Mouse (Mus musculus) kidney, embryonic 16.5 days (tissue): ENCODE measurements around the gene Tgm7. TPM values are rescaled to one million over a fixed set of nuclear protein-coding genes. Genes with fewer than 3 reads are reported as not detected.
A peak's percentile ranks its signal among the peaks of the same experiment; 100 is the strongest.
"Not testable (repeated sequence)": the region's sequence is repeated elsewhere in the genome, so short reads cannot be mapped to it uniquely, and the experiment has no call there.

Experiments used
- ATAC-seq: fragments of 200-750 bp; cut with Nextera tagmentation; 2 replicates; pipeline ENCODE4 v1.8.0; 2017; ENCODE audit warnings: moderate TSS enrichment; ENCODE audit not compliant: low FRiP score, low TSS enrichment
- H3K27ac ChIP-seq: fragments of 300-500 bp; sonication (generic); 2 replicates; pipeline ENCODE4 v1.5.1; 2014; ENCODE audit warnings: low read length
- H3K27me3 ChIP-seq: fragments of 300-500 bp; sonication (generic); 2 replicates; pipeline ENCODE4 v1.6.1; 2014; ENCODE audit warnings: low read length, control low read depth, mixed read lengths; ENCODE audit not compliant: insufficient read depth
- H3K36me3 ChIP-seq: fragments of 300-500 bp; sonication (generic); 2 replicates; pipeline ENCODE4 v1.6.1; 2014; ENCODE audit warnings: low read length, control low read depth, mixed read lengths; ENCODE audit not compliant: insufficient read depth
- H3K4me1 ChIP-seq: fragments of 300-500 bp; sonication (generic); 2 replicates; pipeline ENCODE4 v1.6.1; 2014; ENCODE audit warnings: low read length, control low read depth, mixed read lengths; ENCODE audit not compliant: insufficient read depth
- H3K4me2 ChIP-seq: fragments of 300-500 bp; sonication (generic); replicated peaks from 2 replicates; pipeline ENCODE4 v1.6.1; 2014; ENCODE audit warnings: low read depth, low read length
- H3K4me3 ChIP-seq: fragments of 300-500 bp; sonication (generic); 2 replicates; pipeline ENCODE4 v1.5.1; 2014; ENCODE audit warnings: mild to moderate bottlenecking, low read length
- H3K9ac ChIP-seq: fragments of 300-500 bp; sonication (generic); replicated peaks from 2 replicates; pipeline ENCODE4 v1.6.1; 2014; ENCODE audit warnings: low read length
- H3K9me3 ChIP-seq: fragments of 300-500 bp; sonication (generic); 2 replicates; pipeline ENCODE4 v1.6.1; 2016; ENCODE audit warnings: low read length, control low read depth
- WGBS: fragments of 180-500 bp; shearing (Covaris S2); extraction: QIAGEN DNeasy Blood & Tissue Kit; methylation state at CpG from one replicate; pipeline ENCODE4 v1.1.7; 2014; 5-methylcytosine and 5-hydroxymethylcytosine counted together
- polyA plus RNA-seq: library from polyadenylated mRNA; unstranded; fragments of >200 nt; fragmentation: Nextera tagmentation; extraction: Ambion mirVana; gene quantifications from 2 replicates; pipeline ENCODE4 v1.2.1, GENCODE M21; 2015

Gene Tgm7
- polyA plus RNA-seq, 1 experiment from 2014 or later: 0.30 TPM

DNA sequence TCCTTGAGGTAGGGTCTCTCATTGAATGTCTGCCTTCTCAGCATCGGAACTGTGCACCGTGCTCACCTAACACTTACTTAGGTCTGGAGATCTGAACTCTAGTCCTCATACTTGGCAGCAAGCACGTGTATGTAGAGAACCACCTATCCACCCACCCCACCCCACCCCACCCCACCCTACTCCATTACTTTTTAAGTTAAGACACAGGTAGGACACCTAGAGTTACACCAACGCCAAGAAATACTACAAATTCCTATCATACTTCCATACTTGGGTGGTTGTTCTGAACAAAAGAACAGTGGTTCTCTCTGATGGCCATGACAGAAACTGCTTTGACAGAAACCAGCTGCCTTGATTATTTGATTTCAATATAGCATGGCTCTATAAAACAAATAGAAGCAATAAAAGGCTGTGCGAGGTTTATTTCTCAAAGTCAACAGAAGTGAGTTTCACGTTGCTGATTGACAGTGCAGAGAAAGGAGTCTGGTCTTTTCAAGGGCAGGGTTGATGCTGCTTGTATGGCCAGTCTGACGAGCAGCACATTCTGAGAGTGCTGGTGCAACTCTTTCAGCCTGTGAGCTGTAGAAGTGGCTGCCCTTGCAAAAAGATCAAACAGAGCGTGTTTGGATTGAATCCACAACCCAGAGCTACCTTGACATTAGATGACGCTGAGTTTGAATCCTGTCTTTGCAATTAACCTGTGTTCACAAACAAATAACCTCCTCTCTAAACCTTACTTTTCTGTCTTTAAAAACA lies 19.4 kb upstream of the Tgm7 start:
- H3K27ac ChIP-seq: no peak overlapping the region
- no peak overlapping the region for H3K9ac ChIP-seq
- H3K4me3 ChIP-seq: no peak overlapping the region
- H3K4me2 ChIP-seq: no peak overlapping the region
- H3K36me3 ChIP-seq: no peaks in the 10 kb centered on the region
- 61% methylated on average over 9 of the region's 9 CpGs for WGBS
- H3K27me3 ChIP-seq: no peaks in the 10 kb centered on the region
- no peak for ATAC-seq
- no peaks in the 10 kb centered on the region for H3K4me1 ChIP-seq
- no peaks in the 10 kb centered on the region for H3K9me3 ChIP-seq

DNA sequence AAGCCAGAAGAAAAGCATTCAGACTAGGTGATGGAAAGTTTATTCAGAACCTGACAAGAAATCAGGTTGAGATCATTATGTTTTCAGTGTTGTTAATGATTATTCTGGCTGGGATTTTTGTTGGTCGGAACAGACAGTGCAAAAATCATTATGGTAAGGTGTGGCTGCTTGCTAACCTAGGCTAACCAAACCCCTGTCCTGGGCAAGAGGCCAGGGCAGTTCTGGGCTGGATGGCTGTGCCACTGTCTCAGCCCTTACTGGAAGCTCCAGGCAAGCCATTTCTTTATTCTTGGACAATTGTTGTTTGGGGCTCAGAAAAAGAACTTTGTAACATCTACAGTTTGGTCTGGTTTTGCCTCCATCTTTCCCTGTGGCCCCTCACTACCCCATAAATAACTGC lies 17.9 kb upstream of the Tgm7 start:
- no peaks in the 10 kb centered on the region for H3K4me1 ChIP-seq
- no peak overlapping the region for H3K4me2 ChIP-seq
- no peak overlapping the region for H3K9ac ChIP-seq
- H3K27ac ChIP-seq: no peak overlapping the region
- no peaks in the 10 kb centered on the region for H3K27me3 ChIP-seq
- WGBS: 63% methylated on average over 1 of the region's 1 CpGs
- H3K36me3 ChIP-seq: no peaks in the 10 kb centered on the region
- H3K4me3 ChIP-seq: no peak overlapping the region
- no peak for ATAC-seq
- no peaks in the 10 kb centered on the region for H3K9me3 ChIP-seq

DNA sequence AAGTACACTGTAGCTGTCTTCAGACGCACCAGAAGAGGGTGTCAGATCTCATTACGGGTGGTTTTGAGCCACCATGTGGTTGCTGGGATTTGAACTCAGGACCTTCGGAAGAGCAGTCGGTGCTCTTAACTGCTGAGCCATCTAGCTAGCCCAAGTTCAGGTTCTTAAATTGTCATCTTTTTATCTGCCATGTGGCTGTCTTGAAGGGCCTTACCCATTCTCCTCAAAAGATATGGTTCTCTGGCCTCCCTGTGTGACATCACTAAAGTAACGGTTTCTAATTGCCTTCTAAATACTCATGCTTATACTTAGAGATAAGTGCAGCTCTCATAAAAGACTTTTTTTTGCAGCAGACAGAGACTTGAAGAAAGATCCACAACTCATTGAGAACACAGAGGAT lies 16.7 kb upstream of the Tgm7 start:
- not testable (repeated sequence) for H3K9ac ChIP-seq, H3K27ac ChIP-seq, H3K36me3 ChIP-seq, H3K9me3 ChIP-seq, H3K27me3 ChIP-seq, ATAC-seq, H3K4me3 ChIP-seq, H3K4me1 ChIP-seq, H3K4me2 ChIP-seq
- 94% methylated on average over 5 of the region's 5 CpGs for WGBS

DNA sequence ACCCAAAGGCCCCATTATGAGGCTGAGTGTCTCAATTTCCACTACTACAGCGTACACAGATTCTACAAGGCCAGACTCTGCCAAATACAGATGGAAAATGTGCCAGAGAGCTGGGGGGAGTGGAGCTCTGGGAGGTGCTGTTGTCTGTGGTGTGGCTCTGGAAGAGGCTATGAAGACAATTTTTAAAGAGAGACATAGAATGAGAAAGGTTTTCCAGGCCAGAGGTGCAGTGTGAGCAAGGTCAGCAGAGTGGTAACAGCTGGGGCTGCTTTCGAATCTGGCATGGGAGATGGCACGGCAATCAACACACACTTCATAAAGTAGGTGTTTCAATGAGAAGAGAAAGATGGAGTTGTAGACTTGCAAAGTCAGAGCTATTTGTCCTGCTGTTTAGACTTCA lies 9.7 kb upstream of the Tgm7 start:
- H3K27me3 ChIP-seq: peaks cover 3% of the 10 kb centered on the region; the same call in 1 of the 2 replicates
- no peak overlapping the region for H3K27ac ChIP-seq
- H3K9ac ChIP-seq: no peak overlapping the region
- no peak overlapping the region for H3K4me2 ChIP-seq
- no peak overlapping the region for H3K4me3 ChIP-seq
- H3K9me3 ChIP-seq: no peaks in the 10 kb centered on the region
- no peaks in the 10 kb centered on the region for H3K36me3 ChIP-seq
- ATAC-seq: no peak
- WGBS: 85% methylated on average over 3 of the region's 3 CpGs
- no peaks in the 10 kb centered on the region for H3K4me1 ChIP-seq

DNA sequence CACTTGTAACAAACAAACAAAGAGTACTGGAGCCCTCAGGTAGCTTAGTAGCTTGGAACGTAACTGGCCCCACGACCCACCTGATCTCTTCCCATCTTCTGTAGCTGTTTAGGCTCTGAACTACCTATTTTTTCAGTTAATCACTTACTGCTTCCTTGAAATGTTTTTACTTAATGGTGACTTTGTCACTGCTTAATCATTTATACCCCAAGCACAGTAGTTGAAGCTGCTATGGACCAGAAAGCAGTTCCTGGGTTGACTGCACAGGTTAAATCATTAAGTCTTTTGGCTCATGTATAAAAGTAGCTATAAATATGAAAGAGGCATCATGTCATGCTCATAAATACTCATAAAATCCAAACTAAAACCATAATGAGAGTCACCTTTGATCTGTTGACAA lies 5.8 kb upstream of the Tgm7 start:
- no peaks in the 10 kb centered on the region for H3K9me3 ChIP-seq
- H3K4me2 ChIP-seq: no peak overlapping the region
- peak; percentile 51 for ATAC-seq
- no peak overlapping the region for H3K4me3 ChIP-seq
- no peak overlapping the region; the same call in 1 of the 2 replicates for H3K27ac ChIP-seq
- H3K4me1 ChIP-seq: no peaks in the 10 kb centered on the region
- 63% methylated on average over 2 of the region's 2 CpGs for WGBS
- peaks cover 3% of the 10 kb centered on the region; the same call in 1 of the 2 replicates for H3K27me3 ChIP-seq
- no peaks in the 10 kb centered on the region for H3K36me3 ChIP-seq
- no peak overlapping the region for H3K9ac ChIP-seq

DNA sequence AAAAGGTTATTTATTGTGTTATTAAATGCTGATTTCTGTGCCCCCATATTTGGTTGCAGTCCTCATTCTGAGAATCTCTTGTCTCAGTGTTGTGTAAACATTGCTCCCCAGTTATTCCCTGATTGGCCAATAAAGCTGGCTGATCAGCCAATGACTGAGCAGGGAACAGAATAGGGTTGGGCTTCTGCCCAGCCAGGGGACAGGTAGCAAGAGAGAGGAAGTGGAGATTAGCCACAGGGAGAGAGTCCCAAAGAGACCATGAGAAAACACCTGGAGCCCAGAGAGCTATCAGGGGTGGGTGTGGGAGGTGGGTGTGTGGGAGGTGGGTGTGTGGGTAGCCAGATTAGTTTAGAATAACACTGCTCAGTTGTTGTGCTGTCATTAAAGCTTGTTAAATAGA lies 3.7 kb downstream of the Tgm7 start:
- Histone ChIP-seq H3K4me2 (no peak overlapping the region), H3K27me3 (no peaks in the 10 kb centered on the region), H3K9ac (no peak overlapping the region), H3K9me3 (no peaks in the 10 kb centered on the region), H3K4me1 (no peaks in the 10 kb centered on the region), H3K4me3 (no peak overlapping the region), H3K36me3 (no peaks in the 10 kb centered on the region), H3K27ac (no peak overlapping the region)
- ATAC-seq: 0 out of 2 replicates have a peak, but pooled peaks have one; percentile 23

DNA sequence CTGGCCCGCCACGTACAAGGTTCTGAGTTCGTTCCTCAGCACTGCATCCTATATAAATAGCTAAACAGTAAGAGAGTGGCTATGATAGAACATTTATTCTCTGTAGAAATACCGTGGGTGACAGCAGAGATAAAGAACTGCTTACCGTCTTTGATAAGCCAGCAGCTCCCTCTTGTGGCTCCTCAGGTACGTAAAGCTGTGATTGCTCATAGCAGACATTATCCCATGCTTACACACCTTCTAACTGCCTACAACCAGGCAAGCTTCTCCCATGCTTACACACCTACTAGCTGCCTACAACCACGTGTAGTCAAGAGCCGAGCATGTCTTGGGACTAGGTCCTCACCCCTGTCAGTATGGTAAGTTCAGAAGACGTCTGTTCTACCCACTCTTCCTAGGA lies 7.5 kb downstream of the Tgm7 start:
- Histone ChIP-seq H3K4me1 (no peaks in the 10 kb centered on the region), H3K4me2 (no peak overlapping the region), H3K27me3 (no peaks in the 10 kb centered on the region), H3K9ac (no peak overlapping the region), H3K9me3 (no peaks in the 10 kb centered on the region), H3K4me3 (no peak overlapping the region), H3K27ac (no peak overlapping the region), H3K36me3 (no peaks in the 10 kb centered on the region)
- WGBS: 20% methylated on average over 9 of the region's 9 CpGs
- ATAC-seq: peak; percentile 71

DNA sequence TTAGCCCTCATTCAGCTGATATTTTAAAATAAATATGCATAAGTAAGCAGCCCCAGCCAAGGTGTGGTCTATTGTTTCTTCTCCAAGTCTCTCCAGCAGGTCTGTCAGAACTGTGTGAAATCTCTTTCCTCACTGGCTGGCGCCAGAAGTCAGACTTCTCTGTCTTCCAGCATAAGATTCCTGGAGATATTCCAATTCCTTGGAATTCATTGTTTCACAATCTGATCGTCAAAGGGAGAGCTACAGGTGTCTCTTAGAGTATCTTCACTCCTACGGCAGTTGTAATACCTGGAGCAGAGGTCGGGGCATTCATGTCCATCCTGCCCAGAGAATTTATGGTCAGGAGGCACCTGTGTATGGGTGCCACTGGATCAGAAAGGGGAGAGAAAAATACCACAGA lies 19.8 kb downstream of the Tgm7 start:
- Histone ChIP-seq H3K4me3 (no peak overlapping the region), H3K27me3 (no peaks in the 10 kb centered on the region), H3K27ac (no peak overlapping the region), H3K36me3 (no peaks in the 10 kb centered on the region), H3K4me2 (no peak overlapping the region), H3K9me3 (no peaks in the 10 kb centered on the region), H3K4me1 (peaks cover 11% of the 10 kb centered on the region; the same call in 1 of the 2 replicates), H3K9ac (no peak overlapping the region)
- 58% methylated on average over 4 of the region's 4 CpGs for WGBS
- no peak for ATAC-seq

DNA sequence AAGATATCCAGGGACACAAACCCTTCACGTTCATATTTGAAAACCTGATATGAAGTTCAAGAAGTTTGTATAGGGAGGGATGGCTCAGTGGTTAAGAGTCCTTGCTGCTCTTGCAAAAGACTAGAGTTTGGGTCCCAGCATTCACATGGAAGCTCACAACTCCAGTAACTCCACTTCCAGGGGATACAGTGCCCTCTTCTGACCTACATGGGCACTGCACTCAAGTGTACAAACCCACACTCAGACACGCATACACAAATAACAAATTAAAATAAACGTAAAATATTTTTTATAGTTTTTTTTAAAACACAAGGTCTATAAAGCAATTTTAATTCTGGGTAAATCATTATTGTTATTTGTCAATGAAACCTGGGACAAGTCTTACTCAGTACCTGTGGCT lies 21.1 kb downstream of the Tgm7 start:
- 93% methylated on average over 3 of the region's 3 CpGs for WGBS
- Histone ChIP-seq H3K9ac (no peak overlapping the region), H3K27ac (no peak overlapping the region), H3K36me3 (no peaks in the 10 kb centered on the region), H3K4me3 (no peak overlapping the region), H3K9me3 (no peaks in the 10 kb centered on the region), H3K4me1 (peaks cover 11% of the 10 kb centered on the region; the same call in 1 of the 2 replicates), H3K27me3 (no peaks in the 10 kb centered on the region), H3K4me2 (no peak overlapping the region)
- ATAC-seq: no peak

DNA sequence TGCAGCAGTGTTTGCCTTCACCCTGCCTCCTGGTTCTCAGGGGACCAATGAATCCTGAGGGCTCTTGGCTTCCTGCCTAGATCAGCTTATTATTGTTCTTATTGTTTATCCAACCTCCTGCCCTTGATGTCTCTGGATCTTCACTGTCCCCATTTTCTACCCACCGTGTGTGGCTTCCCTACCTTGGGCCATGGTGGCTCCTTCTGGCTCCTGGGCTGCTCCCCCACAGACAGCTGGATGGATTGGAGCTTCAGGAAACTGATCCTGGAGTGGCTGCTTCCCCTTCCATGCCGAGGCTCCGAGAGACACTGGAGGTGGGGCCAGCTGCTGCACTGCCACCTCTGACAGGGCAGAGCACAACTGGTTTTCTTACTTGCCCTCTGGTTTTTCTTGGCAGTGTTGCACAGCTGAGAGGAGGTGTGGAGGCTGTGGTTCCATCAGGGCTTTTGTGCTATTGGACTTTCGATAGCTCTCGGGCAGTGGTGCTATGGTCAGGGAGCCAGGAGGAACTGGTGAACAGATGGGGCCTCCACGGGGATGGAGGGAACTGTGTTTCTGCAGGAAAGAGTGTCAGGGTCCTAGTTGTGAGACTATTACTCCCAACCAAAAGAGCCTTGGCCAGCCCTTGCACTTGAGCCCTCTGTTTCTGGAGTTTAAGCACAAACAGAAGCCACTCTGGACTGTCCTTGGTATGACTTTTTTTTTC lies 24.0 kb downstream of the Tgm7 start, which contains the start of gene Tgm5:
Gene Tgm5, minus strand, starts transcription at position 362 of the 706 bp plus-strand sequence.
- Histone ChIP-seq H3K27me3 (no peaks in the 10 kb centered on the region), H3K9me3 (no peaks in the 10 kb centered on the region), H3K4me3 (no peak within 1 kb of the TSS), H3K36me3 (no peaks in the 10 kb centered on the region), H3K27ac (peak within 1 kb of the TSS; percentile 56), H3K9ac (0 out of 2 replicates have a peak within 1 kb of the TSS, but pooled peaks have one; percentile 26), H3K4me2 (peak within 1 kb of the TSS; percentile 21; the same call in 1 of the 2 replicates), H3K4me1 (peaks cover 11% of the 10 kb centered on the region; the same call in 1 of the 2 replicates)
- 30% methylated on average over 6 of the region's 6 CpGs for WGBS
- ATAC-seq: peak; percentile 54
